Mouse (Mus musculus) bone marrow, adult 2 months (tissue): ENCODE results near the gene Rhoa.

Source experiments
- CTCF ChIP-seq: fragments of 200-500 bp; IDR thresholded peaks from 2 replicates; pipeline ENCODE4 v1.5.1; 2011; ENCODE audit warnings: low read length, control low read depth; ENCODE audit not compliant: control insufficient read depth, insufficient read depth
- POLR2A ChIP-seq: fragments of 200-500 bp; IDR thresholded peaks from 2 replicates; pipeline ENCODE4 v1.6.1; 2011; ENCODE audit warnings: low read depth, mild to moderate bottlenecking, control low read depth, low read length, borderline replicate concordance; ENCODE audit not compliant: control insufficient read depth

DNA sequence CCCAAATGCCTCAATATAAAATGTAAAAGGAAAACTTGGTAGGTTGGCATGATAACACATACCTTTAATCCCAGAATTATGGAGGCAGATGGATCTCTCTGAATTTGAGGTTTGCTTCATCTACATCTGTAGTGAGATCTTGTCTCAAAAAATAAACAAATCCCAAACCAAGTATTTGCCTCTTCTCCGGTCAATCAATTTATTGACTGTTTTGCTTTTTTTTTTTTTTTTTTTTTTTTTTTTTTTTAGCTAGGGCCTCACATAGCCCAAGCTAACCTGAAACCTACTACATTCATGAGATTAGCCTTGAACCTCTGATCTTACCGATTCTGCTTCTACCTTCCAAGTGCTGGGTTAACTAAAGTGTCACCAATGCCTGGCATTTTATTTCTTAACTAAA lies 16.6 kb upstream of the Rhoa start:
- TF ChIP-seq CTCF (no peak), POLR2A (no peak)
